Mouse (Mus musculus) liver, embryonic 14.5 days (tissue): Measurements from ENCODE around the gene Acyp2. TPM values are rescaled to one million over a fixed set of nuclear protein-coding genes. Genes with fewer than 3 reads are reported as not detected.
A peak's percentile ranks its signal among the peaks of the same experiment; 100 is the strongest.
"Not testable (repeated sequence)": the region's sequence is repeated elsewhere in the genome, so short reads cannot be mapped to it uniquely, and the experiment has no call there.

Source experiments
- ATAC-seq: fragments of 200-750 bp; cut with Nextera tagmentation; 2 replicates; pipeline ENCODE4 v1.8.0; 2017; ENCODE audit warnings: moderate number of reproducible peaks, mild to moderate bottlenecking, moderate library complexity; ENCODE audit not compliant: insufficient read depth
- DNase-seq, 3 experiments: peaks; one replicate each; pipeline ENCODE4 v3.0.0-alpha.2; 2012 to 2013; ENCODE audit warnings: low read depth in 3 of 3, low spot score in 3 of 3
- H3K27ac ChIP-seq: fragments of 300-500 bp; sonication (generic); 2 replicates; pipeline ENCODE4 v1.5.1; 2014; ENCODE audit warnings: moderate library complexity, mild to moderate bottlenecking, control low read depth, inconsistent platforms
- H3K27me3 ChIP-seq: fragments of 300-500 bp; sonication (generic); 2 replicates; pipeline ENCODE4 v1.6.1; 2014; ENCODE audit warnings: mild to moderate bottlenecking, low read length, moderate library complexity; ENCODE audit not compliant: control insufficient read depth, insufficient read depth
- H3K36me3 ChIP-seq: fragments of 300-500 bp; sonication (generic); replicated peaks from 2 replicates; pipeline ENCODE4 v1.6.1; 2014; ENCODE audit warnings: low read depth; ENCODE audit not compliant: control insufficient read depth, insufficient read depth
- H3K4me1 ChIP-seq, 2 experiments: fragments of 200-500 bp in 1 of 2; fragments of 300-500 bp in 1 of 2; sonication (generic) in 1 of 2; replicated peaks; 2 replicates each; pipeline ENCODE4 v1.6.1; 2012 to 2014; ENCODE audit warnings: antibody characterized with exemption in 1 of 2, inconsistent platforms in 1 of 2, low read length in 1 of 2; ENCODE audit not compliant: control insufficient read depth in 2 of 2, insufficient read depth in 2 of 2
- H3K4me2 ChIP-seq: fragments of 300-500 bp; sonication (generic); 2 replicates; pipeline ENCODE4 v1.6.1; 2014; ENCODE audit warnings: low read depth, mild to moderate bottlenecking, control low read depth, moderate library complexity
- H3K4me3 ChIP-seq, 2 experiments: fragments of 200-500 bp in 1 of 2; fragments of 300-500 bp in 1 of 2; sonication (generic) in 1 of 2; 2 replicates each; pipeline ENCODE4 v1.5.1; 2012 to 2014; ENCODE audit warnings: low read depth in 2 of 2, low read length in 2 of 2, mild to moderate bottlenecking in 2 of 2, control low read depth in 1 of 2, inconsistent platforms in 1 of 2, moderate library complexity in 1 of 2; ENCODE audit not compliant: insufficient read depth in 1 of 2
- H3K9ac ChIP-seq: fragments of 300-500 bp; sonication (generic); replicated peaks from 2 replicates; pipeline ENCODE4 v1.6.1; 2014; ENCODE audit warnings: mild to moderate bottlenecking, control low read depth, moderate library complexity
- H3K9me3 ChIP-seq: fragments of 300-500 bp; sonication (generic); 2 replicates; pipeline ENCODE4 v1.6.1; 2016; ENCODE audit warnings: low read length, mixed read lengths; ENCODE audit not compliant: control insufficient read depth
- CTCF ChIP-seq: IDR thresholded peaks from 2 replicates; pipeline ENCODE4 v1.5.1; 2016; ENCODE audit warnings: antibody characterized with exemption, low read depth, control low read depth
- EP300 ChIP-seq: IDR thresholded peaks from 2 replicates; pipeline ENCODE4 v1.6.1; 2016; ENCODE audit warnings: antibody characterized with exemption, low read depth
- WGBS: fragments of 180-500 bp; shearing (Covaris S2); extraction: QIAGEN DNeasy Blood & Tissue Kit; methylation state at CpG from one replicate; pipeline ENCODE4 v1.1.7; 2014; ENCODE audit not compliant: insufficient replicate concordance; 5-methylcytosine and 5-hydroxymethylcytosine counted together
- polyA plus RNA-seq, 2 experiments: library from polyadenylated mRNA; depleted of rRNA in 1 of 2; stranded (reverse) in 1 of 2; unstranded in 1 of 2; fragments of >200 nt; fragmentation: Nextera tagmentation in 1 of 2; extraction: Ambion mirVana in 1 of 2; gene quantifications; 2 replicates each; pipeline versions ENCODE4 v1.2.1 to v1.2.3; 2012 to 2014

Acyp2 gene
- polyA plus RNA-seq, 2 experiments = 2.6 to 5.4 TPM

DNA sequence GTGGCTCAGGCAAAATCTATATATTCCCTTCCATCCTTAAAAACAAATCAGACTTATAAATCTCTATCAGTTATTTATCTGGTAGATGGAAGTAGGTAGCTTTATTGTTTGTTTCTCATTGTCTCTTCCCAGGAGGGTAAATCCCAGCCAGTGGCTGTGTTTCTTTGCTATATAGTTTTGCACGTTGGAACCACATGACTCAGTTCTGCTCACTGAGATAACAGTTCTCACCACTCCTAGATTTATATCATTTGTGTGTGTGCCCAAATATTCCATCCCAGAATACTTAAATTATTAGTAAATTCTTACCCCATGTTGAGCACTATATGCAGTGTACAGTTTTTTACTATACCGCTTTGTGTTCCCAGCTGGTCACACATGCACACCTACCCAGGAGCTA is 26.2 kb downstream of the Acyp2 start:
- ATAC-seq = peak; percentile 31; the same call in 1 of the 2 replicates
- no peaks in the 10 kb centered on the region for H3K36me3 ChIP-seq
- WGBS = 49% methylated on average over 2 of the region's 2 CpGs

DNA sequence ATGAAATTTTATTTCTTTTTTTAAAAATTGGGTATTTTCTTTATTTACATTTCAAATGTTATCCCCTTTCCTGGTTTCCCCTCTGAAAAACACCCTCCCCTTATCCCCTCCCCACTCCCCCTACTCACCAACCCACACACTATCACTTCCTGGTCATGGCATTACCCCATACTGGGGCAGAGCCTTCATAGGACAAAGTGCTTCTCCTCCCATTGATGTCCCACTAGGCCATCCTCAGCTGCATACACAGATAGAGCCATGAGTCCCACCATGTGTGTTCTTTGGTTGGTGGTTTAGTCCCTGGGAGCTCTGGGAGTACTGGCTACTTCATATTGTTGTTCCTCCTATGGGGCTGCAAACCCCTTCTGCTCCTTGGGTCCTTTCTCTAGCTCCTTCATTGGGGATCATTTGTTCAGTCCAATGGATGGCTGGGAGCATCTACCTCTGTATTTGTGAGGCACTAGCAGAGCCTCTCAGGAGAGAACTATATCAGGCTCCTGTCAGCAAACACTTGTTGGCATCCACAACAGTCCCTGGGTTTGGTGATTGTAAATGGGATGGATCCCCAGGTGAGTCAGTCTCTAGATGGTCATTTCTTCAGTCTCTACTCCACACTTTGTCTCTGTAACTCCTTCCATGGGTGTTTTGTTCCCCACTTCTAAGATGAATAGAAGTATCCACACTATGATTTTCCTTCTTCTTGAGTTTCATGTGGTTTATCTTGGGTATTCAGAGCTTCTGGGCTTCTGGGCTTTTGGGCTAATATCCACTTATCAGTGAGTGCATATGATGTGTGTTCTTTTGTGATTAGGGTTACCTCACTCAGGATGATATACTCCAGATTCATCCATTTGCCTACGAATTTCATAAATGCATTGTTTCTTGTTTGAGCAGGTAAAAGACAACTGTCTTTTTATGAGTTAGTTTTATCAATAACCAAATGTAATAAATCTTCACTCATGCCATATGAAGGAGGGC is 27.7 kb downstream of the Acyp2 start:
- H3K4me2 ChIP-seq = peak overlapping the region; percentile 29

More for the DNA sequence above, 26.2 kb downstream of the Acyp2 start:
- no peaks in the 10 kb centered on the region for H3K27me3 ChIP-seq
- H3K4me3 ChIP-seq = no peak overlapping the region
- no peaks in the 10 kb centered on the region for H3K9me3 ChIP-seq
- no peak overlapping the region for H3K9ac ChIP-seq
- no peak for TF ChIP-seq CTCF
- no peak for TF ChIP-seq EP300
- H3K27ac ChIP-seq = no peak overlapping the region
- no peak overlapping the region for H3K4me2 ChIP-seq
- no peak for DNase-seq
- peaks cover 12 to 21% of the 10 kb centered on the region in 2 experiments for H3K4me1 ChIP-seq

GRCm38 (mm10) chr11:30618235-30618634 is 31.2 kb downstream of the Acyp2 start:
- no peaks in the 10 kb centered on the region for H3K9me3 ChIP-seq
- TF ChIP-seq EP300 (no peak), CTCF (no peak)
- WGBS = 74% methylated on average over 4 of the region's 4 CpGs
- H3K9ac ChIP-seq = no peak overlapping the region
- no peaks in the 10 kb centered on the region for H3K27me3 ChIP-seq
- no peak overlapping the region for H3K4me2 ChIP-seq
- ATAC-seq (no peak), DNase-seq (no peak)
- no peaks in the 10 kb centered on the region for H3K36me3 ChIP-seq
- H3K27ac ChIP-seq = no peak overlapping the region
- H3K4me1 ChIP-seq = peaks cover 11 to 26% of the 10 kb centered on the region in 2 experiments
- H3K4me3 ChIP-seq = no peak overlapping the region

More for the DNA sequence above, 27.7 kb downstream of the Acyp2 start:
- TF ChIP-seq EP300 = peak; percentile 86
- H3K36me3 ChIP-seq, H3K4me3 ChIP-seq, H3K9me3 ChIP-seq, H3K9ac ChIP-seq, H3K27me3 ChIP-seq: not testable (repeated sequence)
- Histone ChIP-seq H3K27ac (peak overlapping the region; percentile 42), H3K4me1 (peaks cover 12 to 21% of the 10 kb centered on the region in 2 experiments)
- peak; percentile 57 to 65 (median 63) for DNase-seq
- ATAC-seq = peak; percentile 88
- WGBS = 10% methylated on average over 1 of the region's 1 CpGs

DNA sequence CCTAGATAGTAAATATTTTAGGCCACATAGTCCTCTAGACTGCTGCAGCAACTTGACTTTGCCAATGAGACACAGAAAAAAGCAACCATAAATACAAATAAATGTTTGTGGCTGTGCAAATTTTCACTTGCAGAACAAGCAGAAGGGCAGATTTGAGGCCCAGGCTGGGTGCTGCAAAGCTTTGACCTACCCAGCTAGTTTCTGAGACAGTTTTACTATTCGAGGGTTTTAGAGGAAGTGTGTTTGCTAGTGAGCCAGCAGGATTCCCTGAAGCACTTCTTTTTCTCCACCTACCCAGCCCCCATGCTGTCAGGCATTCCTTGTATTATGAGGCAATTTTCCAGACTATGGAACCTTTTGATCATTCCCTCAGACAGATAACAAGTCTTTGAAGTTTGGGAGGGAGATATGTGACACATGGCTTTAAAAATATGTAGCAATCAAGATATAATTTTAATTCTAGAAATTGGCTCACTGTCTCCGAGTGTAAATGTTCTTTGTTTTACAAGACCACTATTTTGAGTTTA is 31.8 kb downstream of the Acyp2 start:
- DNase-seq (no peak), ATAC-seq (no peak)
- H3K36me3 ChIP-seq = no peaks in the 10 kb centered on the region
- H3K9me3 ChIP-seq = no peaks in the 10 kb centered on the region
- TF ChIP-seq CTCF (no peak), EP300 (no peak)
- H3K4me1 ChIP-seq = peaks cover 7 to 26% of the 10 kb centered on the region in 2 experiments; a peak in 3 of 4 replicates
- H3K27ac ChIP-seq = no peak overlapping the region
- no peaks in the 10 kb centered on the region for H3K27me3 ChIP-seq
- no peak overlapping the region for H3K4me3 ChIP-seq
- H3K9ac ChIP-seq = no peak overlapping the region
- no peak overlapping the region for H3K4me2 ChIP-seq
- 30% methylated on average over 2 of the region's 2 CpGs for WGBS

- no peak overlapping the region for H3K4me2 ChIP-seq
- H3K36me3 ChIP-seq = no peaks in the 10 kb centered on the region
- peak; percentile 60; the same call in 1 of the 2 replicates for ATAC-seq
- no peaks in the 10 kb centered on the region for H3K9me3 ChIP-seq
- no peak overlapping the region for H3K4me3 ChIP-seq
- 56% methylated on average over 1 of the region's 1 CpGs for WGBS
- no peak for DNase-seq
- TF ChIP-seq CTCF = no peak
- no peak for TF ChIP-seq EP300
- H3K27me3 ChIP-seq = no peaks in the 10 kb centered on the region
- no peak overlapping the region for H3K27ac ChIP-seq
- H3K9ac ChIP-seq = no peak overlapping the region
- peaks cover 2 to 19% of the 10 kb centered on the region in 2 experiments; a peak in 3 of 4 replicates for H3K4me1 ChIP-seq
Measured at GRCm38 (mm10) chr11:30615977-30616376, 33.4 kb downstream of the Acyp2 start.
